Mouse (Mus musculus) liver, embryonic 11.5 days (tissue): ENCODE measurements at regions not wholly inside any gene's neighbourhood (a gene's known extent, or its start where the extent isn't known, plus 50 kb on each side); places are given as distances from the start of the nearest gene placed in this dataset.
A peak's percentile ranks its signal among the peaks of the same experiment; 100 is the strongest.
"Not testable (repeated sequence)": the region's sequence is repeated elsewhere in the genome, so short reads cannot be mapped to it uniquely, and the experiment has no call there.

Experiments used
- ATAC-seq: fragments of 200-750 bp; cut with Nextera tagmentation; replicated peaks from 2 replicates; pipeline ENCODE4 v1.8.0; 2017; ENCODE audit warnings: moderate number of reproducible peaks, mild to moderate bottlenecking, moderate TSS enrichment, moderate library complexity; ENCODE audit not compliant: low FRiP score
- DNase-seq: peaks from one replicate; pipeline ENCODE4 v3.0.0-alpha.2; 2017; ENCODE audit warnings: low spot score
- H3K27ac ChIP-seq: fragments of 300-500 bp; sonication (generic); 2 replicates; pipeline ENCODE4 v1.5.1; 2014; ENCODE audit warnings: mild to moderate bottlenecking, low read depth, low read length, control low read depth
- H3K27me3 ChIP-seq: fragments of 300-500 bp; sonication (generic); replicated peaks from 2 replicates; pipeline ENCODE4 v1.6.1; 2014; ENCODE audit warnings: low read length, mixed read lengths; ENCODE audit not compliant: control insufficient read depth, insufficient read depth
- H3K36me3 ChIP-seq: fragments of 300-500 bp; sonication (generic); 2 replicates; pipeline ENCODE4 v1.6.1; 2014; ENCODE audit warnings: mild to moderate bottlenecking, low read length, moderate library complexity, mixed read lengths; ENCODE audit not compliant: control insufficient read depth, insufficient read depth
- H3K4me1 ChIP-seq: fragments of 300-500 bp; sonication (generic); replicated peaks from 2 replicates; pipeline ENCODE4 v1.6.1; 2014; ENCODE audit warnings: low read length, mixed read lengths; ENCODE audit not compliant: control insufficient read depth, insufficient read depth
- H3K4me2 ChIP-seq: fragments of 300-500 bp; sonication (generic); 2 replicates; pipeline ENCODE4 v1.6.1; 2014; ENCODE audit warnings: mild to moderate bottlenecking, control low read depth, moderate library complexity
- H3K4me3 ChIP-seq: fragments of 300-500 bp; sonication (generic); 2 replicates; pipeline ENCODE4 v1.5.1; 2014; ENCODE audit warnings: low read depth, low read length, control low read depth
- H3K9ac ChIP-seq: fragments of 300-500 bp; sonication (generic); 2 replicates; pipeline ENCODE4 v1.6.1; 2014; ENCODE audit warnings: low read depth, low read length, control low read depth
- H3K9me3 ChIP-seq: fragments of 300-500 bp; sonication (generic); 2 replicates; pipeline ENCODE4 v1.6.1; 2016; ENCODE audit warnings: low read length, inconsistent platforms, mixed read lengths; ENCODE audit not compliant: control insufficient read depth
- WGBS: fragments of 180-500 bp; shearing (Covaris S2); extraction: QIAGEN DNeasy Blood & Tissue Kit; methylation state at CpG from one replicate; pipeline ENCODE4 v1.1.7; 2014; 5-methylcytosine and 5-hydroxymethylcytosine counted together

DNA sequence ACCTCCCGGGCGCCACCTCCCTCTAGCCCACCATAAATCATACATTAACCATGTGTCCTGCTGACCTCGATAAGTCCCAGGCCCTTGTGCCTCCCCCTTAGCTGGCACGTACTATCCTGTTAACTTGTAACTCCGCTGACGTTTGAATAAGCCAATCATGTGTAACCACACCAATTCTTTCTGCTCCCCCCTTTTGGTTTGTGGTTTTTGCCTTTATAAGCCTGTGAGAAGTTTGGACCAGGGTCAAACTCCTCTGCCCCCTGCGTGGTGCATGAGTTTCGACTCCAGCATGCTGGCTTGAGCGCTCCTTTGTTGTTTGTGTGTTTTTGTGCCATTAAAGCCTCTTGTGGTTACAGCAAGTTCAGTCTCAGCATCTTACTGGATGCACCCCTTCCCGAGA is 138.4 kb upstream of the Samt2 start:
- H3K27ac ChIP-seq, H3K4me1 ChIP-seq, H3K4me2 ChIP-seq, ATAC-seq, H3K9ac ChIP-seq, H3K27me3 ChIP-seq, H3K9me3 ChIP-seq, H3K4me3 ChIP-seq, DNase-seq, H3K36me3 ChIP-seq: not testable (repeated sequence)
- 83% methylated on average over 10 of the region's 10 CpGs for WGBS

DNA sequence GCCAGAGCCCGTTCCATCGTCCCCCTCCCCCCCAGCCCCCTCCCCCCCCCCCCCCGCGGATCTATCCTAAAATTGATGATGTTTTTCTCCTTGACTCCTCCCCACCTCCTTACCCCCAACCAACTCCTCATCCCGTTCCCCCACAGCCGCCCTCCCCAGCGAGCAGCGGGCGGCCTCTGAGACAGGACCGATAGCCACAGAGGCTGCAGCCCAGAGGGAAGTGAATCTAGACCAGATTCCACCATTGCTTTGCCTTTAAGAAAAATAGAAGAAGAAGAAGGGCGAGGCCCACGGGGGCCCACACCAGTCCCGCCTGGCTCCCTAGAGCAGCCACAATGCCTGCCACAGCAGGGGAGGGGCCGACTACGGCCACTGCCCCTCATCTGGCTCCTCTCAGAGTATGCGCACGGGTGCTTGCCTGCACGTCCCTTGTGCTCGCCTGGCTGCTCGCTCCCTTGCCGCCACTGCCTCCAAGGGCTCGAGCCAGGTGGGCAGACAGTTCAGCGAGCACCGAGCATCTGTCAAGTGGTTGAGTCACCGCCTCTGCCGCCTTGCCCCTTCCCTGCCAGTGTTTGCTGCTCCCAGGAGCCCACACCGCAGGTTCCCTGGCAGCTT is 134.6 kb upstream of the Samt2 start:
- peak overlapping the region; percentile 27; the same call in 1 of the 2 replicates for H3K4me2 ChIP-seq
- H3K27me3 ChIP-seq = no peaks in the 10 kb centered on the region
- no peak overlapping the region for H3K27ac ChIP-seq
- DNase-seq (no peak), ATAC-seq (no peak)
- no peaks in the 10 kb centered on the region for H3K4me1 ChIP-seq
- 41% methylated on average over 22 of the region's 27 CpGs for WGBS
- no peaks in the 10 kb centered on the region for H3K36me3 ChIP-seq
- no peak overlapping the region for H3K4me3 ChIP-seq
- H3K9me3 ChIP-seq = no peaks in the 10 kb centered on the region
- H3K9ac ChIP-seq = no peak overlapping the region

DNA sequence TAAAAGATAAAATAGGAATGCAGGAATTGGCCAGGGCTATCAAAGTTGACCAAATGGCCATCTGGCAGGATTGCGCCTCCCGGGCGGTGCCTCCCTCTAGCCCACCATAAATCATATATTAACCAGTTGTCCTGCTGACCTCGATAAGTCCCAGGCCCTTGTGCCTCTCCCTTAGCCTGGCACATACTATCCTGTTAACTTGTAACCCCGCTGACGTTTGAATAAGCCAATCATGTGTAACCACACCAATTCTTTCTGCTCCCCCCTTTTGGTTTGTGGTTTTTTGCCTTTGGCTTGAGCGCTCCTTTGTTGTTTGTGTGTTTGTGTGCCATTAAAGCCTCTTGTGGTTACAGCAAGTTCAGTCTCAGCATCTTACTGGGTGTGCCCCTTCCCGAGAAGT is 133.4 kb upstream of the Samt2 start:
- H3K27ac ChIP-seq, H3K9ac ChIP-seq, H3K36me3 ChIP-seq, ATAC-seq, DNase-seq, H3K4me2 ChIP-seq, H3K27me3 ChIP-seq, H3K9me3 ChIP-seq, H3K4me1 ChIP-seq, H3K4me3 ChIP-seq: not testable (repeated sequence)
- 87% methylated on average over 8 of the region's 8 CpGs for WGBS

DNA sequence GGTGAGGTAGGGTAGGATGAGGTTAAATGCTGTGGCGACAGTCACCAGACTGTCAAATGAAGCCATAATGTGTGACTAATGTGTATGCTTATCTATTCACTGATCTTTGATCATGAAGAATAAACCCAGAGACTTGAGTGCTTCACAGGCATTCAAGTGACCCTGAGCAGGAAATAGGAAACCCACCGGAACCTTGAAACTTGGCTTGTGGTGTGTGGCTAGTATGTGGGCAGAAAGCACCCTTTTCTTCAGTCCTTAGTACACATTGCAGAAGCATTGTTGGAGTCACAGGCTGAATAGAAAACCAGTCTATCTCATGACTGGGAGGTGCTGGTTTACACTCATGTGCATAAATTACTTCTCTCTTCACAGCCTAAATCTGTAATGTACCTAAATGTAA is 91.4 kb upstream of the Samt2 start:
- not testable (repeated sequence) for H3K36me3 ChIP-seq, H3K9ac ChIP-seq, H3K4me1 ChIP-seq, H3K27me3 ChIP-seq, H3K9me3 ChIP-seq, H3K4me3 ChIP-seq, DNase-seq, ATAC-seq, H3K27ac ChIP-seq, H3K4me2 ChIP-seq
- 95% methylated on average over 1 of the region's 2 CpGs for WGBS
